Mouse (Mus musculus) CD8-positive naive resting alpha-beta T cell, adult 2 months (primary cell): ENCODE results near the gene Gtpbp10.

Experiments
- DNase-seq, 2 experiments: peaks; one replicate each; pipeline ENCODE4 v3.0.0; 2022; ENCODE audit warnings: low read depth in 2 of 2, low spot score in 2 of 2

Gene Gtpbp10

DNA sequence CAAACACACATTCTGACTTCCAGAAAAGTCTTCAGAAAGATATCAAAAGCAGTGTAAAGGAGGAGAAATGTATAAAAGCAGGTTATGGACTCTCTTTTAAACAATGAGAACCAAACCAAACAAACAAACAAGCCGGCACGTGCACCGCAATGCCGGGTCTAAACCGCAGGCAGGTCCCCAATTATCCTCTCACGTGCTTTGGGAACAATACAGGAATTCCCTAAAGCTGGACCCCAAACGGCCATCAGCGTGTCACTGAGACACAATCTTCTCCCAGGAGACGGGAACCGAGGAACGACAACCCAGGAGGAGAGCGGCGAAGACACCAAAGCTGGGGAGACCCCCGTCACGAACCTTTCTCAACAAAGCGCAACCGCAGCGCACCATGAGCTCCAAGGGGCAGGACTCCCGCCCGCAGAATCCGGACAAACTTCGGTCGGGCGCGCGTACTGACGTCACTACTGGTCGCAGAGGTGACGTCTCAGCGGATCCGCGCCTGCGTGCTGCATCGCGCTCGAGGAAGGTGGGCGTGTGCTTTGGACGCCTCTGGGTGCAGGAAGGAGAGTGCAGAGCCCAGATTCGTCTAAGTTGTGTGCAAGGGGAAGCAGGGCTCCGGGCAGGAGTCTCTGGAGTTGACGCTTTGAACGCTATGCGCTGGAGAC, at the start of gene Gtpbp10:
TSS of gene Gtpbp10 (minus strand) at position 460 of the 662 bp plus-strand sequence.
- peak; percentile 86 to 89 for DNase-seq

DNA sequence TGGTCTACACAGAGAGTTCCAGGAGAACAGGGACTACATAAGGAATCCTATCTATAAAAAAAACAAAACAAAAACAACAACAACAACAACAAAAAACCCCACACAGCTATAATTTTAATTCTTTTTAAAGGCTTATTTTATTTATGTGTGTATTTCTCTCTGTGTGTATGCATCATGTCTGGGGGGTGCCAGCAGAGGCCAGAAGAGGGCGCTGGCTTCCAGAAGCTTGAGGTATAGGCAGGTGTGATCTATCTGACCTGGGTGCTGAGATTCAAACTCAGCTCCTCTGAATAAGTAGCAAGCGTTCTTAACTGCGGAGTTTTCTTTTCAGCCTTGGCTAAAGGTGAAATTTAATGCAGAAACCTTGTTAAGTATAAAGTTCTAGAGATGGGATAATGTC, 28.3 kb upstream of the Gtpbp10 start:
- DNase-seq: no peak

DNA sequence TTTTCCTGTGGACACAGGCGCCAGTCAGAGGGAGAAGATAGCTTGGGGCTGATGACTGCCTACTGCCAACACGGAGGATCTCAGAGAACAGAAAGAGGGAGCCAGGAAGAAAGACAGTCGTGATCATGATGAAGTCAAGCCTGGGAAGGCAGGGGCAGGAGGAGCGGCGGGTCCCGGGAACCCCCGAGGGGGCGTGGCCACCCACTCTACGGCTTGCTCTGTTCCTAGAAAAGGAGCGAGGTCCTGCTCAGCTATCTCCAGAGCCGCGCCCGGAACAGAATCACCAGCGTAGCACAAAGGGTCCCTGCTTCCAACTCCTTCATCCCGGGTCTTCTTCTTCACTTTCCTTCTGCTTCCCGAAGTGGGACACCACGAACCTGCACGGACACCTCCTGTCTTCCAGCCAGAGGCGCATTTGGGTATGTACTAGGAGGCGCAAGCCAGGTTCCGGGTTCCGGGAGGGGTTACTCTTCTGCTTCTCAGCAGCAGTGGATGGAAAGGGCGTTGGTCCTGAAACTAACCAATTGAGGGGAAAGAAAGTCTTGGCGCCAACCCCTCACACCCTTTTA, 14.5 kb upstream of the Gtpbp10 start, which contains the start of gene Gm8773:
TSS of gene Gm8773 (plus strand) at position 51 of the 569 bp plus-strand sequence.
- no peak for DNase-seq

DNA sequence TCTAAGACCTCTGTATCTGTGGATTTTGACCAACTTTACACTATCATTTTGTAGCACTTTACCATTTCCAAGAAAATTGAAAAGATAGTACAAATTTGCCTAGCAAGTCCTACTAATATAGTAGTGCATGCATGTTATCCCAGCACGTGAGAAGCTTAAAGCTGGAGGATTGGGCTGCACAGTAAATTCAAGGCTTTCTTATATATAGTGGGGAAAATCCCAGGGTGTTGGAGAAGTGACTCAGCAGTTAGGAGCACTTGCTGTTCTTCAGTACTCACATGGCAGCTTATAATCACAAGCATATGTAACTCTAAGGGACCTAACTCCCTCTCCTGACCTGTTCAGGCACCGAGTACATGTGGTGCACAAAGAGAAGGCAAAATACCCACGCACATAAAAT, 3.1 kb upstream of the Gtpbp10 start:
- DNase-seq: no peak

DNA sequence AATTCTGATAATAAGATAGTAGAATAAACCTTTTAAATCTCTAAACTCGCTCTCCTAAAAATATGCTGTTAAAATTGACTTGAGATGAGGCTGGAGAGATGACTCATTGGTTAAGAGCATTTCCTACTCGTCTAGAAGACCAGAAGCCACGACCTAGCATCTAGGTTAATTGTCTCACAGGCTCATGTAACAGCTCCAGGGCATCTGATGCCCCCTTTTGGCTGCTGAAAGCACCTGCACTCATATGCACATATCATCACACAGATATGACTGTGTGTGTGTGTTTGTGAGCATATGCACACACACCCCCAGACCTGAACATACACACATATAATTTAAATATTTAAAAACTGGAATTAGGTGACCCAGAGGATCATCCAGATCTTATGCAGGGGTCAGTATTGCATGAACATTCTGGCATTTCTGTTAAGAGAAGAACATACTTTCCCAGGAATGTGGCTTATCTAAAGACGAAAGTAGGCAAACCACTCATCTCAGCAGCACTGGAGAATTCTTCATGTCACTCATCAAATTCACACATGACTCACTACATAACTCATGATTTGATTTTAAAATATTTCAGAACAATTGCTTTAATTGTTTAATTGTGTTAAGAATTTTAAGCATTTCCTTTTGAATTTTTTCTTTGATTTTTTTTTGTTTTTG, 1.8 kb upstream of the Gtpbp10 start:
- DNase-seq: no peak

DNA sequence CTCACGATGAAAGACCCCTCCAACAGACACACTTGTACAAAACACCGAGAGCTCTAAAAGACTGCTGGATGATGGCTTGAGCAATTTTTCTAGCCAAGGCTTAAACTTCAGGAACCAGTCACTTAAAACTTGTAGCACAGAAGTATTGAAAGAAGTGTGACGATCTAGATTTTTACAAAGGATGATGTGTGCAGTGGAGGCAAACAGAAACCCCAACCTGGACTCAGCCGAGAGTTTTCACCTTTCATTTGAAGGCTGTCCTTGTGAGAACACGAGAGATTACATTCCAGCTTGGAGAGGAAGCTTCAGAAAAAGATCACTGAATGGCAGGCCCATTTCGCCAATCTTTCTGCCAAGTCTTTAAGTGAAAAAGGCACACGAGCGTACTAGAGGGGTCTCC, 460 bp upstream of the Gtpbp10 start:
- no peak for DNase-seq

DNA sequence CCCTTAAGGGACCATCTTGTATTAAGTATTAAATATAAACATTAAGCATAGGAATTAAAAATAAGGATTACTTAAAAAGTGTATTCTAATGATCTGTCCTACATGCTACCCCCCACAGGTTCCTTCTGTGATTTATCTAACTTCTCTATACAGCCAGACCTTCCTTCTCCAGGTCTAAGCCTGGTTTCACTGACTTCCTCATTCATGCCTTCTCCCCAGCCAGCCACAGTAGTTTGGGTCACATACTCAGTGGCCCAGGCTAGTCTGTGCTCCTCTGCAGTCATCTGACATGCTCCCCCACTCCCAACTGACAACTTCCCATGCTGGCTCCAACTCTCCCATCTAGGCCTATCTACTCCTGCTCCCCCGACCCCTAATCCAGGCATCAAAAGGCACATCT, 8.2 kb downstream of the Gtpbp10 start:
- no peak for DNase-seq

DNA sequence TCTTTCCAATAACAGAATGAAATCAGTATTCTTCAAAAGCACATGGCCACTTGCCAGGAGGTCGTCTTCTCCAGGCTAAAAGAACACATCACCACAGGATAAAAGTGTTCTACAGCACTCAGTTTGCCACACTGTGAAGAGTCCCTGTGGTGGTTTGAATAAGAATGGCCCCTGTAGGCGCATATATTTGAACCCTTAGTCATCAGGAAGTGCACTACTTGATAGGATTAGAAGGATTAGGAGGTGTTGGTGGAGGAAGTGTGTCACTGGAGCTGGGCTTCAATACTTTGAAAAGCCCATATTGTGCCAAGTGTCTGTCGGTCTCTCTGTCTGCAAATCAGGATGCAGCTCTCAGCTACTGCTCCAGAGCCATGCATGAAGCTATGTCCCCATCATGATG, 19.0 kb downstream of the Gtpbp10 start:
- no peak for DNase-seq

DNA sequence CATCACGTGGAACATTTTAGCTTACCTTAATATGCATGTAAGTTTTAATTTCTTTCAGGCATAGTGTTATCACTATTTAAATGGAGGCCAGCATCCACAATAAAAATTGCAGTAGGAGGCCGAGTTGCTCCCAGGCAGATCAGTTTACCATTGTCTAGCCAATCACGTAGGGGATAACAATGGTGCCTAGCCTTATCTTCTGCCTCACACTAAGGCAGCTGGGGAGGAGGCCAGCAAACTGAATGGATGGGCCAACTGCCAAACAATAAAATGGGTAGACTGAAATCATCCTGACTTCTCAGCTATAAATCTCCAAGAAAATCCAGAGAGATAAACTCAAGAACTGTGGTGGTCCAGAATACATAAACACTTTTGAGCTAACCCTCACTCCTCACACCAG, 19.6 kb downstream of the Gtpbp10 start:
- no peak for DNase-seq

DNA sequence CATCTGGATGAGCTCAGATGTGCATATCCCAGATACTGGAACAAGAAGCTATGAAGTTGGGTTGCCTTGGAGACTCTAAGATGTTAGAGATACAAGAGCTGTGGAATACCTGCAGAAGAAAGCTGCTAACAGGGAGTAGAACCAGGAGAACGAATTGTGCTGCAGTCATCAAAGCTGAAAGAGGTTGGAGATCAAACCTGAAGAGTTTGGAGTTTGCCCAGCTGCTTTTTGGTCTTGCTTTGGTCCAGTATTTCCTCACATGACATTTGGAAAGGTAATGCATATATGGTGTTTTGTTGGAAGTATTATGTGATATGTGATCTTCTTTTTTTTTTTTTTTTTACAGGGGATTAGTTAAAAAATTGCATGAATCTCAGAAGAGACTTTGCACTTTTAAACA, 23.2 kb downstream of the Gtpbp10 start:
- no peak for DNase-seq

DNA sequence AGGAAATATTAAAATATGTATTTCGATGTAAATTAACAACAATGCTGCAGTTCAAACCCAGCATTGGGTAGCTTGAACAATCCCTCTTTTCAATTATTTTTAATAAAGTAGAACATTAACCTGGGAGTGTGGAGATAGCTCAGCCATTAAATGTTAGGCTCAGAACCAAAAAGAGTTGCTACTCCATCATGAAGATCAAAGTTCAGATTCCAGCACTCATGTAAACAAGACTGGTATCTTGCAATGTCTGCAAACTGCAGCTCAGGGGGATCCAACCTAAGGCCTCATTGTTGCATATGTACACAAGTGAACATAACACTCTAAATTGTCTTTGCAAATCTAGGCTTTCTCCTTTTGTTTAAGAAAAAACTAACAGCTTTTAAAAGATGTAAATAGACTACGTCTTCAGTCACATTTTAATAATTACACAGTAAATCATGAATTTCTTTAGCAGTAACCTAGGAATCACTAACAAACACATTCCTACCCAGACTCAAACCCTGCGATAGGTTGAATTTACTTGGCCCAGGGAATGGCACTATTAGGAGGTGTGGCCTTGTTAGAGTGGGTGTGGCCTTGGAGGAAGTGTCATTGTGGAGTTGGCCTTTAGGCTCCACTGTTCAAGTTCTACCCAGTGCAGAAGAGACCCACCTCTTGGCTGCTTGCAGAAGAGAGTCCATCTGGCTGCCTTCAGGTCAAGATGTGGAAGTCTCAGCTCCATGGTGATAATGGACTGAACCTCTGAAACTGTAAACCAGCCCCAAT, 25.5 kb downstream of the Gtpbp10 start:
- no peak for DNase-seq

DNA sequence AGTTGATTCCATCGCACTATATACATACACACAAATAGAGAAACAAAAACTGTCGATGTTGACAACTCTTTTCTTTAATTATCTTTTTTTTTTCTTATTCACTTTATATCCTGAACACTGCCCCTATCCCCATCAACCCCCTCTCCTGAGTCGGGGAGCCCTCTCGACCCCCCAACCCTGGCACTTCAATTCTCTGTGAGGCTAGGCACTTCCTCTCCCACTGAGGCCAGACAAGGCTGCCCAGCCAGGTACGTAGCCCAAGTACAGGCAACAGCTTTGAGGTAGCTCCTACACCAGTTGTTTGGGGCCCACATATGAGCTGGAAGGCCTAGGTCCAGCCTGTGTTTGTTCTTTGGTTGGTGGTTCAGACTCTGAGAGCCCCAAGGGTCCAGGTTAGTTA, 43.9 kb downstream of the Gtpbp10 start:
- no peak for DNase-seq

DNA sequence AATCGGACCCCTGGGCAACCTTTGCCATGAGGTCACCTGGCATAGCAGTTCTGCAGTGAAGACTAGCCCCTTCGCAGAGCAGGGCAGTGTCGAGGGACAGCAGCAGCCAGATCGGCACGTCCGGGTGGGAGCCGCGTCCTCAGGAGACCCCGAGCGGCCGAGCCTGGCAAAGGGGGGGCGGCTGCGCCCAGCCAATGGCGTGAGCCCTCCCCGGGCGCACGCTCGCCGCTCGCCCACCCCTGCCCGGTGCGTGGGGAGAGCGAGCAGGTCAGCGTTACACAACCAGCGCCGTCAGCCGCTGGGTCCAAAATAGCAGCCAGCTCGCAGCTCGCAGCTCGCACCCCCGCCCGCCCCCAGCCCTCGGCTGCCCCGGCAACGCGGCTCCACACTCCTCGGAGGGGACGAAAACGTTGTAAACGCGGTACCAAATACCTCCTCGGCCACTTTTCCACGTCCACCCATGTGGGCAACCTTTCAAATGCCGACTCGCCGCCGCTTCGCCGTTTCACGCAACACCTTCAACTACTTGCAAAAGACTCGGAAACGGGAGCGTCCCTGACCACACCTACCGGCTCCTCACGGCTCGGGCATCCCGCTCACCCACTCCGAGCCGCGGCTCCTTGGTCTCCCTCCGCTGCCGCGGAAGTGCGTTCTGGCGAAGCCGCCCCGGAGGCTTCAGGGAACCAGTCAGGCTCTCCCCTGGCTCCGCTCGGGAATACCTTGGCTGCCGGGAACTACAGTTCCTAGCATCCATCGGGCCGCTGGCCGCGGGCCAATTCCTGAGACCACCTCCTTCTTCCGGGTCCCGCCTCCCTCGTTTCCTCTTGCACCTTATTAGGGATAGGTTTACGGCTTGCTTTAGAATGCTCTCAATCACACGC, 44.9 kb downstream of the Gtpbp10 start, which contains the start of gene Cldn12:
TSS of gene Cldn12 (minus strand) at position 763 of the 881 bp plus-strand sequence.
- peak in 1 of 2 experiments; percentile 46 for DNase-seq

DNA sequence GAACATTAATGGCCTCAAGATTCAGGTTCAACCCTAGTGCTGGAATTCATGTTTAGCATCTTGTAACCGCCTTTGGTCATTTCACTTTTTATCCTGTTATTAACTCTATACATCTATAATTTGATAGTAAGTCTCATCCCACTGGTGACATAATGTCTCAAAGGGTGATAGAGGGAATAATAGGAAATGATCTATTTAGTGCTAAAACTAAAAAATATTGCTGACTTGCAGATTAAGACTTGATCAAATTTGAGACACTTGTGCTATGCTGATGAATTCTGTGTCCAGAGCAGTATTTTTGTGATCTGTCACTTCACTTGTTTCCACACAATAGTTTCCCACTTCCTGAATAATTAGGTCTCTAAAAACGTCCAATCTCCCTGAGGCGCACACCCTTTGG, 47.9 kb downstream of the Gtpbp10 start:
- no peak for DNase-seq

DNA sequence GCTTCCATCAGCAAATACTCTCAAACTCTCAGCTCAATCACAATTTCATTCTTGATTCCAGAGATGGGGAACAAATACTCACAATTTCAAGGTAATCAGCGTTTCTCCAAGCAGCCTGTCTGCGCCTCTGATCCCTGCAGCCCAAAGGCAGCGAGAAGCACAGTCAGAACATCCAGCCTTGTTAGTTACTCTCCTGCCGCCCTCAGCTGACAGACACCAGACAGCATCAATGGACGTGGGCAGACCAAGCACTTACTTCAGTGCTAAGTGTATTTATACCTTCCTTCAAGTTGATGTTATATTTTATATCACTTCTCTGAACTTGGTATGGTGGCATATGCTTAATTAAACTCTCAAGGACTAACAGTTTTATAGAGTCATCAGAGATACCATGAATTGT, 48.3 kb downstream of the Gtpbp10 start:
- DNase-seq: no peak

DNA sequence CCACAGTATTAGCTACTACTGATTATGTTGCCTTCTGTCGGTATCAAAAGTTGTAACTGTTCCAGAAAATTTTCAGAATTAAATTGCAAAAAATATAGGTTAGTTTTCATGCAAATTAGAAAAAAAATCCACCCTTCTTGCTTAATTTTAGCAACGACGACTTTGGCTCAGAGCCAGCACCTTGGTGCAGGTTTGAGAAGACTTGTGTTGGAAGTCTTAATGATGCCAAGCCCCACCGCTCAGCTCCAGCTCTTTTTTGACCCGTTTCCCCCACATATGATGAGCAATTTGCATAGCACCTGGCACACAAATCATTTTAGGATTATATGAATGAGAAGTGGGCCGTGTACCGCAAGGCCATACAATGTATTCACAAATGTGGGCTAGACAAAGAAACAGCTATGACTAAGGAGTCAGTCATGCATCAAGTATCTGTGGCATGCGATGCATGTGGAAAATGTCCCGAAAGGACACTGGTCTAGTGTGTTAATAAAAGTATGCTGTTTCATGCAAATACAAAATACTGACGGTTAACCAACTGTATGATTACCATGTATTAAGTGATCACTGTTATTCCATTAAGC, 48.9 kb downstream of the Gtpbp10 start:
- DNase-seq: no peak

DNA sequence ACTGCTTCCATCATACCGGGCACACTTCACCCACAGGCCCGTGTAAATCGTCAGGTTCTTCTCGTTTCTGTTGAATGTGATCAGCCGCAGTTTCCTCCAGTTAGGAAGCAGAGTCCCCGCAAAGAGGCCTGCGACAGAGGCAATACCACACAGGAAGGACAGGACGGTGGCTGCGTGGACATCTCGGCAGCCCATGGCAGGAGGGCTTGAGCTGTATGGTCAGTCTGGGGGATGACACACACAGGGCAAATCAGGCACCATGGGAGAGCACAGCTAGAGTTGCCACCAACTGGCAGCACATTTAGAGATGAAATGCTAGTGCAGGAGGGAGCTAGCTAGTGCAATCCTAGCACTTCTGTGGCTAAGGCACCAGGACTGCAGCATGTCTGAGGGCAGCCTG, 51.1 kb downstream of the Gtpbp10 start:
- no peak for DNase-seq

DNA sequence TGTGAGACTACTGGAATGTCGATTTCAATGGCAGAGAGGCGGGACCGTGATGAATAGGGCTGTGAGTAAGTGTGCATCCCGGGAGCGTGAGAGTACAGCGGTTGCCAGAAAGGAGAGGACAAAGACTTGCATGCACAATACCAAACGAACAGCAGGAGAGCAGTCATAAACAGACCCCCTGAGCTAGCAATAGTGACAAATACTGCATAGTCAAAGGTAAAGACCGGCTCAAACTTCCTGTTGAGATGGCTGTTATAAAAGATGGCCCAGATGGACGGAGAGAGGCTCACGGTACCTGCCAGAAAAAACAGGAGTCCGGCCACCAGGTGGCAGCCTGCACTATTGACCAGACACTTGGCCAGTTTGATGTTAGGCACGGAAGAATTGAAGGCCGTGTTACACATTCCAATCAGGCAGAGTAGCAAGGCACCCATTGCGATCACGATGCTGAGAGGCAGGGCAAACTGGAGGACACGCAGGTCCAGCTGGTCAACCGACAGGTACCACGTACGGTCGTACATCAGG, 51.6 kb downstream of the Gtpbp10 start:
- DNase-seq: no peak

DNA sequence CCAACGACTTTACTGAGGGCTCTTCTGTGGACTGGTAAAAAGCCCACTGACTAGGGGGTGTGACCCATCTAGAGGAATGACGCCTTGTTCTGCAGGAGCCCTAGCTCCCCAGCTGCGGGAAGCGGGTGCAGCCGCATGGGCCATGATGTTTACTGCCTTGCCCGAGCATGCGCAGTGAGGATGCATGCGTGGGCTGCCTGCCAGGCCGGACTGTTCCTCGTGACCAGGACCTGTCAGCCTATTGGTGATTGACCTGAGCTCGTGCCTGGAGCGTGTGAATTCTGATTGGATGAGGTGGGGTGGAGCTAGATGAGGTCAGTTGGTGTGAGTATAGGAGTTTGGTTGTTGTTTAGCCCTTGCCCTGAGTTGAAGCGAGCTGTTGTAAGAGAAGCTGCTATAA, 54.9 kb downstream of the Gtpbp10 start:
- no peak for DNase-seq

DNA sequence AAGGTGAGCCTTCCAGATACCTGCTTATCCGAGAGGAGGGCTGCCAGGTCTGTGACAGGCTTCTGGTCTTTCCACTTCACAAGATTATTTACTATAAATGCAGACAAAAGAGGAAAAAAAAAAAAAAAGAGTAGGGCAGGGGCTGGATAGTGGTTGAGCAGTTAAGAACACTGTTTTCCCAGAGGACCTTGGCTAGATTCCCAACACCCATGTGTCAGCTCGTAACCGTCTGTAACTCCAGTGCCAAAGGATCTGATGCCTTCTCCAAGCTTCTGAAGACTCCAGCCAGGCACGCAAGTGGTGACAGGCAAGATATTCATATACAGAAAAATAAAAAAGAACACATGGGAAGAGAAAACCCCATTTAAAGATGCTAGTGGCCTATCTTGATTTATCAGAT, 56.0 kb downstream of the Gtpbp10 start:
- no peak for DNase-seq
